In genomic region chr6:90317510-90318258, GRCm38 (mm10) we compare ENCODE assay signal across 30 mouse cellular contexts. TPM values are rescaled to one million over a fixed set of nuclear protein-coding genes. Genes with fewer than 3 reads are reported as not detected.
"Had no signal": no experiment of that assay in that cellular context is flagged by ENCODE, and none has a peak within 500 bp of the region (broad histone marks: within the 10 kb centered on the region; RNA-seq: fewer than 3 reads in every experiment).

No protein-coding gene starts in this region.

- H3K4me1 ChIP-seq: limb, embryonic 10.5 days; limb, embryonic 13.5 days; lung, embryonic 15.5 days; megakaryocyte, embryonic 14.5 days; midbrain, embryonic 10.5 days had no signal

- H3K36me3 ChIP-seq: limb, embryonic 10.5 days; limb, embryonic 13.5 days; liver, embryonic 15.5 days; lung, embryonic 15.5 days; midbrain, embryonic 10.5 days had no signal

- ATAC-seq: liver, embryonic 12.5 days had no signal

- H3K4me2 ChIP-seq: limb, embryonic 13.5 days; liver, embryonic 12.5 days; liver, embryonic 15.5 days; lung, embryonic 15.5 days had no signal

- H3K9ac ChIP-seq: limb, embryonic 13.5 days; liver, embryonic 12.5 days; liver, embryonic 15.5 days; lung, embryonic 15.5 days had no signal

- DNase-seq: kidney, adult 2 months; layer of hippocampus, adult 9-11 months; liver; lung, adult 18-20 months; lung, postnatal 10 days; lung, postnatal 36 days; midbrain, embryonic 14.5 days; right cerebral cortex, adult 18-20 months; right cerebral cortex, postnatal 25 days; thymus, adult 2 months; thymus, postnatal 14 days; thymus, postnatal 4 days had no signal

- H3K9me3 ChIP-seq: limb, embryonic 10.5 days; limb, embryonic 13.5 days; liver, embryonic 12.5 days; liver, embryonic 15.5 days; lung, embryonic 15.5 days; midbrain, embryonic 10.5 days had no signal

- H3K27ac ChIP-seq: kidney, postnatal 0 days; layer of hippocampus, adult 2 months; limb, embryonic 10.5 days; limb, embryonic 13.5 days; liver, embryonic 12.5 days; liver, embryonic 15.5 days; lung, embryonic 15.5 days; midbrain, embryonic 10.5 days had no signal

- H3K4me3 ChIP-seq: layer of hippocampus, adult 2 months; limb, embryonic 10.5 days; limb, embryonic 13.5 days; liver, embryonic 12.5 days; liver, embryonic 15.5 days; lung, embryonic 15.5 days; megakaryocyte, embryonic 14.5 days; midbrain, embryonic 10.5 days had no signal

- H3K27me3 ChIP-seq: limb, embryonic 13.5 days; liver, embryonic 12.5 days; liver, embryonic 15.5 days; lung, embryonic 15.5 days had no signal

RNA-seq across cellular contexts. Expression of gene Chst13, which starts 7.3 kb away (rescaled TPM):
- total RNA-seq: layer of hippocampus, adult 2 months; layer of hippocampus, postnatal 25 days; left cerebral cortex, adult 18-20 months; left cerebral cortex, postnatal 25 days had no signal
- polyA plus RNA-seq: limb, embryonic 10.5 days; midbrain, embryonic 14.5 days; neural tube, embryonic 11.5 days had no signal

RNA-seq across cellular contexts. Expression of gene Uroc1, which starts 15.4 kb away (rescaled TPM):
- total RNA-seq: layer of hippocampus, adult 2 months; layer of hippocampus, postnatal 25 days; left cerebral cortex, adult 18-20 months; left cerebral cortex, postnatal 25 days had no signal
- polyA plus RNA-seq: large intestine, adult 2 months; lung, embryonic 15.5 days; midbrain, embryonic 10.5 days; midbrain, embryonic 14.5 days; neural tube, embryonic 11.5 days; small intestine, adult 2 months had no signal

RNA-seq across cellular contexts. Expression of gene BC048671, which starts 16.7 kb away (rescaled TPM):
- total RNA-seq: layer of hippocampus, adult 2 months; layer of hippocampus, postnatal 25 days; left cerebral cortex, adult 18-20 months; left cerebral cortex, postnatal 25 days had no signal
- polyA plus RNA-seq: kidney, adult 2 months; kidney, embryonic 14.5 days; kidney, postnatal 0 days; large intestine, adult 2 months; limb, embryonic 10.5 days; limb, embryonic 13.5 days; liver, embryonic 12.5 days; lung, embryonic 15.5 days; midbrain, embryonic 10.5 days; midbrain, embryonic 14.5 days; neural tube, embryonic 11.5 days; small intestine, adult 2 months; spleen, adult 2 months; stomach, embryonic 16.5 days; thymus, adult 2 months had no signal
